Mouse (Mus musculus) megakaryocyte-erythroid progenitor cell, adult 5 weeks (primary cell): ENCODE data around the gene Amelx. TPM values are rescaled to one million over a fixed set of nuclear protein-coding genes. Genes with fewer than 3 reads are reported as not detected.

ENCODE experiments used
- polyA plus RNA-seq: library from polyadenylated mRNA; stranded (reverse); fragments of >175 nt; gene quantifications from 2 replicates; pipeline ENCODE4 v1.2.3, GENCODE M21; 2012

Gene Amelx
- not detected in 2 replicates for polyA plus RNA-seq

GRCm38 (mm10) chrX:169187100-169187499, at the start of gene Amelx:
Amelx (minus strand) TSS chrX:169187200.

Other genes starting within 250 kb of the Amelx start
- gene Hccs, start 133.2 kb upstream of the Amelx start, polyA plus RNA-seq, result 7.8 and 8.0 TPM in 2 replicates